Mouse (Mus musculus) T-helper 2 cell (primary cell): ENCODE measurements at regions not wholly inside any gene's neighbourhood (a gene's known extent, or its start where the extent isn't known, plus 50 kb on each side); places are given as distances from the start of the nearest gene placed in this dataset.

Experiments used
- in situ Hi-C: fragments of 300-600 bp; cut with MboI, MseI; formaldehyde crosslinking; loops from one replicate; pipeline ENCODE4 v1.15.1; 2025; ENCODE audit warnings: high pct_unique_total_duplicates

DNA sequence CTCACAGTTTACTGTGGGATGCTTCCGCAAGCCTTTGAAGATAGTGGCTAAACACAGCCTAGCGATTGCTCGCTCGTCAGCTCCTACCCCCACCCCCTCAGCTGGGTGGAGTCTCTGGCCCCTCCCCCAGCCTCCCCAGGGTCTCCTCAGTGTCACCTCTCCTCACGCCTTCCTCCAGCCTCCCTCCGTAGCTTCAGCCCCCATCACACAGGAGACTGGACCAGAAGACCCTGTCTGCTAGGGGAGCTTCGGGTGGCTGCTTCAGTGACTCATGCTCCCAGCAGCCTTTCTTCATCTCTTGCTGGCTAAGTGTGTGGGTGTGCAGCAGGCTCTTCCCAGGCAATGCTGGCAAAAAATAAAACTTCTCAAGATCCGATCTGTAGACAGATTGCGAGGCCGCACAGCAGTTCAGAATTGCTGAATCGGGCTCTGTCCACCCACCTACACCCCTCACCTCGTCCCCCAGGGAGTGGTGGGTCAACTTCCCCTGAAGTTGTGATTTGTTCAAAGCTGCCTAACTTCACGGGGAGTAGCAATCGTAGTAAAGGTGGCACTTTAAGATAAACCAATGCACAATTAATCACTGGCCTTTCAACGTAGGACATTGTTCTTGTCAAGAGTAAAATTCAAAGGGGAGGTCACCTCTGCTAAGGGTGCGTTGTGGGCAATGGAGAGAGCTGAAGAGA, 61.2 kb upstream of the Ankrd28 start:
- in situ Hi-C loops = no loop called here

DNA sequence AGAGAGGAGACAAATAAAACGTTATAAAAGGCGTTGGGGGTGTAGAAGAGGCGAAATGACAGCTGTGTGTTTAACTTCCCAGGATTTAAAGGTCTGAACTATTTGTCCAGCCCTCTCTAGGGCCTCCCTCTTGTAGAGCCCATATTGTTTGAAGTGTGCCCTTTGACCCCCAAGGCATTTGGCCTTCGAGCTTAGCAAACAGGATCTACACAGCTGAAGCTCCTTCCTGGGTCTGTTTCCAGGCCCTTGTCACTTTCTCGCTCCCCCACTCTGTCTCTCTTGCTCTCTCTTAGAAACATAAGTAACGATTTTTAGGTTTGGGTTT, 61.7 kb upstream of the Ankrd28 start:
- in situ Hi-C loops = no loop called here

DNA sequence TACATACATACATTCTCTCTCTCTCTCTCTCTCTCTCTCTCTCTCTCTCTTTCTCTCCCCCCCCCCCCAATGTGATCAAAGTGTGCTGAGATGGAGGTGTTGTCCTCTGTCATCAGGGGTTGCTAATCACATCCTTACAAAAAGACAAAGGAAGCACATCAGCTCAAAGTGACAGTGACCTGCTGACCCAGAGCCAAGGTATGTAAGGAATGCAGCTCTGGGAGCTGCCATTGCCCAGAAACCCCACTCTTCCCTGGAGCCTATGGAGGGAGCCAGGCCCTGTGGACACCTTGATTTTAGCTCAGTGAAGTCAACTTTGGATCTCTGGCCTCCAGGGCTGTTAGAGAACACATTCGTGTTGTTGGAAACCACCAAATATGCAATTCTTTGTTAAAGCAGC, 66.0 kb upstream of the Ankrd28 start:
- in situ Hi-C loops = no loop called here

DNA sequence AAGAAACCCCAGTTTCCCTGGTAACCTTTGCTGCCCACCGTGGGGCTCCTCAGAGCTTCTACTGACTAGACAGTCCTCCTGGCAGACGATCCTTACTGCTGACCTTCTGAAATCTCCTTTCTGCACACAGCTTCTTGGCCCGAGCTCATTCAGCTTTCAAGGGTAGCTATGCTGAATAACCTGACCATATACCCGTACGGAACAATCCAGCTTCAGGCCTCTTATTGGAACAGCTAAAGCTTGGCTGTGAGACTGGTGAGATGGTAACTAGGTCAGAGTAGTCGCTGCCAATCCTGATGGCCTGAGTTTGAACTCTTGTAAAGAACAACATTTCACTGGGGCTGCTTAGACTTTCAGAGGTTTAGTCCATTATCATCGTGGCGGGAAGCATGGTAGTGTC, 69.1 kb upstream of the Ankrd28 start:
- in situ Hi-C loops = no loop called here

DNA sequence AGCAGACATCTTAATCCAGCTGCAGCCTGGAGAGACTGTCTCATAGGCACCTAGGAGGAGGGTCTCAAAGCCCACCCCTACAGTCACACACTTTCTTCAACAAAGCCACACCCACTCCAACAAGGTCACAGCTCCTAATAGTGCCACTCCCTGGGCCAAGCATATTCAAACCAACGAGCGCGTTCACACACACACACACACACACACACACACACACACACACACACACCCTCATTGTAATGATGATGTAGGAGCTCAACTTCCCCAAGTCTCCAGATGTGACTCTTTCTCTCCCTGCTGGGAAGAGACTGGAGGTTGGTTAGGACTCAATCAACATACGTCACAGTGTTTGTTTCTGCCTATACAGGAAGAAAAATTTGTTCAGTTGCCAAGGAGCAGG, 69.5 kb upstream of the Ankrd28 start:
- in situ Hi-C loops = no loop called here

DNA sequence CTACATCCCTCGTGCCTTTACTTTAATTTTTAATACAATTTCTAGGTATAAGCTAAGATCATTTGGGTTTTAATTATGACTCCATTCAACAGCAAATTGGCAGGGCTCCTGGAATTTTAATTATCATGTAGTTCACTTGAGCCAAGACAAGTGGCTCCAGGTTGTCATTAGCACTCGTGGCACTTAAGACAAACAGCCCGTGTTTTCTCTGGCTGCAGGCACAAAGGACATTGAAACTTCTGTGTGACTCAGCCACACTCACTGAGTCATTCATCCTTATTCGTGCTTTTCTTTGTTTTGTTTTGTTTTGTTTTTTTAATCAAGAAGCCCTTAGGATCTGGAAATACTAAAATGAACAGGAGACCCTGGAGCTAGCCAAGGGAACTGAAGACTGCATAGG, 71.5 kb upstream of the Ankrd28 start:
- in situ Hi-C loops = no loop called here

DNA sequence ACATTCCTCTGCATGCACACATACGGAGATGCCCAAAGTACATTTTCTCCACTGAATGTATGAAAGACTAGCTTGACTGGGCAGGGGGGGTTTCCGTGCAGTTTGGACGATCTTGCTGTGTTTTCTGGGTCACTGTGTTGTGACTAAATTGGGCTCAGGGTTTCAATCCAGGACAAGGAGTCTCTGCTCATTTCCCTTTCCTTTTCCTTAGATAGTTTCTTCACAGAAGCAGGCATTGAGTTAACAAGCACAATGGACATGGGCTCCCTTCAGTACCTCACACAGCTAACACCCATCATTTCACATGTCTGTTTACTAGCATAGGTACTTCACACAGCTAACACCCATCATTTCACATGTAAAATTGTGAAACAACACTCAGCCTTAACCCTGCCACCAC, 73.2 kb upstream of the Ankrd28 start:
- in situ Hi-C loops = no loop called here

DNA sequence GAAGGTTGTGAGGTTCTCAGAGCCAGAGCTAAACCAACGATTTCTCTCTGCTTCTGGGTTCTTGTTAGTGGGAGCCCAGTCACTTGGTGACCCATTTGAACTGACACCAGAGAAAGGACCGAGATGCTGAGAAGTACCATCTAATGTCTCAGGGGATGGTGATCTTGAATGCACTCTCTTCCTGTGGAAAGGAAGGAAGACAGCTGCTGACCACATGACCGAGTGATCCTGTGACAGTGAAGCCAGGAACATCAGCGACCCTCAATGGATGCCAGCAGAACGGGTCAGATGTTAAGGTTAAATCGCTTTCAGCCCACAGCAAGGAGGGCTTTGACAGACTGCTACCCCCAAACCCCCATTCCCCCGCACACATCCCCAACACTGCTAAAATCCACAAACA, 78.1 kb upstream of the Ankrd28 start:
- in situ Hi-C loops = no loop called here

DNA sequence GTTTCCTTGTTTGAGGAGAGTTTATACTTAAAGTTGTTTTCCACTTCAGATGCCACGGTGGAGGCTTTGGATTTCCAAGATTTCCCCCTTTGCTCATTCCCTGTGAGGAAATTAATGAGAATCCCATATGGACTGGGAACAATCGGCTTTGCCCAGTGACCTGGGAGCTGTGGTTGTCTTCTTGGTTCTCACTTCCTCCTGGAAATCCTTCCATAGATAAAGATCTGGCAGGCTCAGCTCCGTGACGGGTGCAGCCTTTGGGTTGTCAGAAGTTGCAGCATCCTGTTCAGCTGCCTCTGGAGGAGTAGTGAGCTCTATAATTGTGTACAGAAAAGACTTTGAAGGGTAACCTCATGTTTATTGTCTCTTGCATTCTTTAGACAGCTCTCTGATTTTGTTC, 78.8 kb upstream of the Ankrd28 start:
- in situ Hi-C loops = no loop called here

DNA sequence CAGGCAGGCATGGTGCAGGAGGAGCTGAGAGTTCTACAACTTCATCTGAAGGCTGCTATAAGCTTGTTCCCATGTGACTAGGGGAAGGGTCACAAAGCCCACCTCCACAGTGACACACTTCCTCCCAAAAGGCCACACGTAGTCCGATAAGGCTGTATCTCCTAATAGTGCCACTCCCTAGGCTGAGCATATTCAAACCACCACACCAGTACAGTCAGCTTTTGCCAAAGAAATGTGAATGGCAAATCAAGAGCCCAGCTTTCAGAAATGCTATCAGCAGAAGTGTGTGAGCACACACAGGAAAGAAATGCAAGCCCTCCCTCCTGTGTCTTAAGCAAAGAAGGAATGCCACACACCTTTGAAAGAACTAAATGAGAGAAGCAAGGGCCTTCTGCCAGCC, 80.4 kb upstream of the Ankrd28 start:
- in situ Hi-C loops = no loop called here

DNA sequence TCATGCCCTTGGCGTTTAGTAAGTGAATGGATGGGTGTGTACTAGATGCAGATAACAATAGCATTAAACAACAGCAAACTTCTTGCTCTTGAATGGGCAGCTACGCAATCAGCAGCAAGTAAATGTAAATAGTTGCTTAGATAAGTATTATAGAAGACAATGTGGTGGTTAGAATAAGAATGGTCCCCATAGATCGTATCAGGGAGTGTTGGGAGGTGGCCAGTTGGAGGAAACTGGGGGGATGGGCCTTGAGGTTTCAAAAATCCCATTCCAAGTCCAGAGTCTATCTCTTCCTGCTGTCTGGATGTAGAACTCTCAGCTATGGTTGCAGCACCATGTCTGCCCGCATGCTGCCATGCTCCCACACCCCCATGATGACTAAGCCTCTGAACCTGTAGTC, 88.0 kb upstream of the Ankrd28 start:
- in situ Hi-C loops = no loop called here

DNA sequence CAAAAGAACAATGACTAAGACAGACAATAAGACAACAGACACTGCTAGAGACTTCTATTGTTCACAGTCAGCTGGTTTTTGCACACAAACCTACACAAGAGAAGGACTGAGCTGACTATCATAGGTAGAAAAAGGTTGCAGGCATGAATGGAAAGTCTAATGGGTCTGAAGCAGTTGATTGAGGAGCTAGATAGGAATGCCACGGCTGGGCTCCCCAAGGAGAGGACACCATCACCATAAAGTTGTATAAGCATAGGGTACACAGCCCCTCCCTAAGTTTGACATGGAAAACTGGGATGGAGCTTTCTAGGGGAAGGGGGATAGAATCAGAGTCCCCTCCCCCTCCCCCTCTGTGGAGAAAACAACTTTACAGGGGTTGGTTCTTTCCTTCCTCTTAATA, 88.5 kb upstream of the Ankrd28 start:
- in situ Hi-C loops = no loop called here

DNA sequence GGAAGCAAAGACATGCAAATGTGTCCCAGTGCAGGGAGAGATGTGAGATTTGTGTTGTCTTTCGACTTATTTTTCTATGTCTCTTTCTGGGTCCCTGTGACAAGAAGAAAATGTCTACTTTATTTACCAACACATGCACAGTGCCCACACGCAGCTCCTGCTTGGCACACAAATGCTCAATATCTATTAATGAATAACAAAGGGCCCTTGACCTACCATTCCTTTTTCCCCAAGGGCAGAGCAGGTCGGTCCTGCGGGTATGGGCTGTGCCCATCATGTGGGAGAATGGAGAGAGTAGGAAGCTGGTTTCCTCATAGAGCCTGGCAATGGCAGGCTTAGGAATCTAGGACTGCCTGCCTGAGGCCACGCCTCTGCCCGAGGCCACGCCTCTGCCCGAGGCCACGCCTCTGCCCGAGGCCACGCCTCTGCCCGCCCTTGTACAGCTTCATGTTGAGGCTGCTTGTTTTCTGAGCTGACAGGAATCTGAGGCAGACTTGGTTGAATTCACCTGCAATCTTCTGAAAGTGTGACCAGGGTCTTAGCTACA, 98.8 kb upstream of the Ankrd28 start:
- in situ Hi-C loops = no loop called here

DNA sequence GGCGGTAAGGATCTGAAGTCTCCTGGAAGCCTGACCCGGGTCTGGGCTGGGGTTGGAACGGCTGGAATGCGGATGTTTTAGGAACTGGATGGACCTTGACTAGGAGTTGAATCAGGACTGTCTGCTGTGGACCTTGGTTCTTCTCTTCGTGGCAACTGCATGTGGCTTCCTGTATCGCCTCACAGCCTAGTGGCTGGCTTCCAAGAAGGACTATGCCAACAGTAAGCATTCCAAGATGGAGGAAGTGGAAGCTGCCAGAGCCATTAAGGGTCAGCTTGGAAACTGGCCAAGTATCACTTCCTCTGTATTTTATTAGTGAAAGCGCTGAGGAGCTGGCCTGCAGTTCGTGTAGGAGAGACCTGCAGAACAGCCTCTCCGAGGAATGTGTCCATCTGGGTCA, 98.4 kb upstream of the Galnt15 start:
- in situ Hi-C loops = no loop called here

DNA sequence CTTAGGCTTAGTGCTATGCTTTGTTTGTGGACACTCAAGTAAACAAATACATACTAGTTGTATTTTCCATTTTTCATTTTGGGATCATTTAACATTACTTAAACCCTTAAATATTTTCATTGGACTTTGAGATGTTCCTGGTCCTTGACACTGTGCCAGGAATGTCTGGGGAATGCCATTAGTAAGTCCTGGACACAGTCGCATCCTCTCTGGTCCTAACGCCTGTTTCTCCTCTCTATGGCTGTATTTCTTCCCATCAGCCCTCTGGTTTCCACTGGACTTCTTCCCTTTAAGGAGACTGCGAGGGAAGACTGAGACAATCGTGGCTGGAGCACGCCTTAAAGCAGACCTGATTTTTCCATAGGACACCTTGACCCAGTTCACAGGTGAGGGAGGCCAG, 96.8 kb upstream of the Galnt15 start:
- in situ Hi-C loops = no loop called here

DNA sequence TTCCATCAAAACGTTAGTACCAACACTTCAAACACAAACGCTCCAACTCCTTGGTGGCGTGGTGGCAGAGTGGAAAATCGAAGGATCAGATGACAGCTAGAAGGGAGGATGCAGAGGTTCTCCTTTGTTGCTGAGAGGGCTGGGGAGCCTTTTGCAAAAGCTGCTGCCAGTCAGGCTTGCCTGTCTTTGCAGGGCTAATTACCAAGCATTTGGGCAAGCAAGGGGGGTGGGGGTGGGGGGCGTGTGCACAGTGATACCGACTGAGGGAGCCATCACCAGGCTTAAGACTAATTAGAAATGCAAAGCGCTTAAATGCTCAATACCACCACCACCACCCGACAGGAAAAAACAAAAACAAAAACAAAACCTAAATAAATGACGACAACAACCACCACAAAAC, 95.3 kb upstream of the Galnt15 start:
- in situ Hi-C loops = no loop called here

DNA sequence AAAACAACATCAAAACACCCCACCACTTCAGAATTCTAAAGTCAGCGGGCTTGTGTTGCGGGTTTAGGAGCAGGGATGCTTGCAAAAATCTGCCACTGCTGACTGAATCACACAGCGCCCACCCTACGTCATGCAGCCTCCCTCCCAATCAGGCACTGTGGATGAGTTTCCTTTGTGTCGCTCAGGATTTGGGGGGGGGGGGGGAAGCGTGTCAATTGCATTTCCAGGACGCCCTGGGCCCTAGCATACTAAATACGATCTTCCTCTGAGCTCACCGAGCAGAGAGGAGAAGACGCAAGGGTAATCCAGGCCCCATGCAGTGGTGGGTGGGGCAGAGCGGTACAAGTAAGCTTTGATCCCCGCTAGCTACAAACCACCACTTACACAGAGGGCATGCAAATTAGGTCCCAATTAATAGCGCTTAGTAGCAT, 94.9 kb upstream of the Galnt15 start:
- in situ Hi-C loops = no loop called here

DNA sequence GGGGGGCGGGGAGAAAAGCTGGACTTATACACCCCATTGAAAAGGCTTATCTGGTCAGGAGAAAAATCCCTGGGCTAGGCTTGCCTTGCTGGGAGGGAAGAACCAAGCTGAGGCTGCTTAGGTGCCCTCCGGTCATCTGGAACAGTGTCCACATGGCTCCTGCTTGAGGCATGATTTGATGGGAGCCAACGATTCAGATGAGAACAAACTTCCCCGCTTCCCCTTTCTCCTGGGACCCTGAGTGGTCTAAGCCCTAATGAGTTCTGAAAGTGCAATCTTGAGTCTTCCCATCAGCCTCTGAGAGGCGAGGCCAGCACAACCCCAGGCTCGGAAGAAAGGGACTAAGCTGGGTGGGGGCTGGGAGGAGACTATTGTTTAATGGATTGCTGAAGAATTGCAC, 94.5 kb upstream of the Galnt15 start:
- in situ Hi-C loops = no loop called here

DNA sequence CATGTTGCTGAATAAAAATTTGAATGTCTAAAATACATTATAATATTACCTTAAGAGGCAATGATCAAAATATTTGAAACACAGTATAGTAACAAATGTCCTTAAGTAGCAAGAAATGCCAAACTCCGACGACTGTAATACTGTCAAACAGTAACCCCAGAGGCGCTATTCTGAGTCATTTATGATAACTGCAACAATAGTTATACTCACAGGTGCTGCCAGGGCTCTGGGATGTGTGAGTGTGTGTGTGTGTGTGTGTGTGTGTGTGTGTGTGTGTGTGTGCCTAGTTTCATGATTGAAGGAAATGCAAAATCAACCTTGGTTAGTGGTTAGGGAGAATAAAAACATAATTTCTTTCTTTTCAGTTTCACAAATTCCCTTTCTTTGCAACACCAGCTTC, 94.0 kb upstream of the Galnt15 start:
- in situ Hi-C loops = no loop called here

DNA sequence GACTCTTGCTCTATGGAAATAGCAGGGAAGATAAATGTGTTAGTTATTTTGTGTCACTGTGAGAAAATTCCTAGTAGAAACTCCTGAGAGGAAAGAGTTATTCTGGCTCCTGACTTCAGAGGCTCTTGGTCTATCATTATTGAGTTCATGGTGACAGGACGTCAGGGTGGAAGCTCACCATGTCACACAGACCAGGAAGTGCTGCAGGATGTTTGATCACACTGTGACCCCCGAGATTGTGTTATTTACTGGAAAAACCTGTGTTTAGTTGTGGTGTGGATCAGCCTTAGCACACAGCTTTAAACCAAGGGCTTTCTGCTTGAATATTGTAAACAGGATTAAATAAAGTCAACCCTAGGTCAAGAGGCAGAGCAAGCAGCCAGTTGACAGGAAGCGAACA, 93.4 kb upstream of the Galnt15 start:
- in situ Hi-C loops = no loop called here

DNA sequence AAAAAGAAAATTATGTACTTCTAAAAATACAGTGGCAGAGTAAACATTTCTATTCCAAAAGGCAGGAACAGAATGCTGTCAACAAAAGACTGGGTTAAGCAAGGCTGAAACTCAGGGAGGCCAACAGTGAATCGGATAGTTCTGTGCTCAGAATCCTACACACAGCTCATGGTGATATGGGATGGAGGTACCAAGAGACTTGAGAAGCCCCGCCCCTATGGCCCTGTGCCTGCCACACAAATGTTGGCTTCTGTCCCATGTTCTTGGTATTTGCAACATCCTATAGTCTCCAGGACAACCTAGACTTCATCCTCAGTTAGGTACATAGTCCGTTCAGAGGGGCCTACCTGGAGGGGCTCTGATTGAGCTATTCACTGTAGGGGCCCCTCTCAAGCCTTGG, 92.2 kb upstream of the Galnt15 start:
- in situ Hi-C loops = no loop called here

DNA sequence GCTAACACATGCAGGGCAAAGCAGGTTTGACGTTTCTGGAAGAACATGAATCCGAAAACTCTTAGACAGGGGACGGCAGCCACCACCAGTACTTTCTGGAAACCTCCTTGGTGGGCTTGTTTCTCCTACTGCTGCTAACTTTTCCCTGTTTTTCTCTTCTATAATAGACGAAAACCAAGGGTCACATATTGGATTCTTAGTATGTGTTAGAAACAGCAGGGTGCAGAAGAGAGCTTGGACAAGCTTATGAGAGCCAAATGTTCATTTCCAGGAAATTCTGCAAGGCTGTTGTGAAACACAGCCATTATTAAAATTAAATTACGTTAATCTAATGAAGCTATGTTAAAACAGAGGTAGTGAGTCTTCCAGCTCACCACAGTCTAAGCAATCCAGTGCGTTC, 87.9 kb upstream of the Galnt15 start:
- in situ Hi-C loops = loop anchor here (10.0 kb wide), 1 partner anchor 146 kb away; no protein-coding TSS in a partner anchor

DNA sequence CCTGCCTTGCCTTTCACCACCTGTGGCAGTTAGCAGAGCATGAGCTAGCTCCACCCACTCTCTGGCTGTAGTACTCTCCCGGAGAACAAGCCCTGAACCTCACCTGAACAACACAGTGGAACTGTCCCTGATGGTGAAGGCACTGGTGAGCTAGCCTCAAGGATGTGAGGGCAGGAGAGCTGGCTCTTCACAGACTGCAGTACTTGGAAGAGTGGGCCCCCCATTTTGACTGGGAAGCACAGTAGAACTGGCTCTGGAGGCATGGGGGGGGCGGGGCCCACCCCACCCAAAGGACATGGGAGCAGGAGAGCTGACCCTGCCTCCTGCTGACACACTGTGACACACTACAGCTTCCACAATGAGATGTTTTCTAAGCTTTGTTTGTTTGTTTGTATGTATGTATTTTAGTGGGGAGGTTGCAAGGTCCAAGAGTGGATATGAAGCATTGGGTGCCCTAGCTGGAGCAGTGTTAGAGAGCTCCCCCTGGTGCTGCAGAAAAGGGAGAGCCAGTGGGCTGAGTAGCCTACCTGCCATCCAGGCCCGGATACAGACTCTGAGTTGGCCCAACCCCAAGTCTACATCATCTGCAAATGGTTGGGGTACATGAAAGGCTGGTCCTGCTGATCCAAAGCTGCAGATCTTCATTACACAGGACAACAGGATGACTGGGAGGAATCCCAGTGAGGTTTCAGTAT, 86.4 kb upstream of the Galnt15 start:
- in situ Hi-C loops = loop anchor here (10.0 kb wide), 1 partner anchor 148 kb away; no protein-coding TSS in a partner anchor
